Mouse (Mus musculus) spleen, adult 10 weeks (tissue): ENCODE data around the gene Dkkl1. TPM values are rescaled to one million over a fixed set of nuclear protein-coding genes. Genes with fewer than 3 reads are reported as not detected.

ENCODE experiments used
- polyA plus RNA-seq: library from polyadenylated mRNA; stranded (reverse); fragments of 350-450 nt; fragmentation: Illumina TruSeq; extraction: RNeasy Lipid Tissue Mini Kit (QIAGEN cat#74804); gene quantifications from one replicate; pipeline ENCODE4 v1.2.3, GENCODE M21; 2015; ENCODE audit warnings: low replicate concordance; ENCODE audit not compliant: insufficient read depth

The Dkkl1 gene
- polyA plus RNA-seq = 0.99 TPM

GRCm38 (mm10) chr7:45211851-45212251 lies at the start of gene Dkkl1:
Gene Dkkl1 (minus strand): TSS chr7:45212147.

DNA sequence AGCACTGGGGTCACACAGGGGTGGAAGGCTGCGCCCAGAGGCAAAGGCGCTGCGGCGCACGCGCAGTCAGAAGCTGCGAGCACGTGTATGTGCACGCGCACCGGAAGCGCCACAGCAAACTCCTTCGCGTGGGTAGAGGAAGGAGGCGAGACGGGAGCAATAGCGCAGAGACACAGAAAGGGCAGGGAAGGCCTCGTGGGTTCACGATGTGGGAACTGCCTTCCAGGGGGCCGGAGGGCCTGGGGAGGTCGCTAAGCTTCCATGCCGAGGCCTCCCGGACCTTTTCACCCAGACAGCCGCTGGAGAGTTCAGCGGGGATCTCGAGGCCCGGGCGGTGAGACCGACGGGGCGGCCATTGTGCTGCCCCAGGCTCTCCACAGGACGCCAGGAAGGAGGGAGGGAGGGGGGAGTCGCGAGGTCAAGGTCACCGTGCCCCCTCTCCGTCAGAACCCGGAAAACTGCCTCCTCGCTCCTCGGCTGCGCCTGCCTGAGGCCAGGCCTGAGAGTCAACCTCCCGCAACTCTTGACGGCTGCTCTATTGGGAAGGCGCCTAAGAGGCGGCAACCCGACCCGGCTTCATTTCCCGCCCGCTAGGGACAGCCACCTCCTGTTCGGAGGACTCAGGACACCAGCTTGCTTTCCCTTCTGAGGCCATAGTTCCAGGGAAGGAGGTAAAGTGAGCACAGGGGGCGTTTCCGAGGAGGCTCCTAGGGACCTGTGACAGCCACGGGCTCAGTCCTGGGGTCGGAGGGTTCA lies 28.9 kb upstream of the Dkkl1 start, which contains the start of gene Slc6a16:
Gene Slc6a16, plus strand, starts transcription at position 453 of the 756 bp plus-strand sequence.

DNA sequence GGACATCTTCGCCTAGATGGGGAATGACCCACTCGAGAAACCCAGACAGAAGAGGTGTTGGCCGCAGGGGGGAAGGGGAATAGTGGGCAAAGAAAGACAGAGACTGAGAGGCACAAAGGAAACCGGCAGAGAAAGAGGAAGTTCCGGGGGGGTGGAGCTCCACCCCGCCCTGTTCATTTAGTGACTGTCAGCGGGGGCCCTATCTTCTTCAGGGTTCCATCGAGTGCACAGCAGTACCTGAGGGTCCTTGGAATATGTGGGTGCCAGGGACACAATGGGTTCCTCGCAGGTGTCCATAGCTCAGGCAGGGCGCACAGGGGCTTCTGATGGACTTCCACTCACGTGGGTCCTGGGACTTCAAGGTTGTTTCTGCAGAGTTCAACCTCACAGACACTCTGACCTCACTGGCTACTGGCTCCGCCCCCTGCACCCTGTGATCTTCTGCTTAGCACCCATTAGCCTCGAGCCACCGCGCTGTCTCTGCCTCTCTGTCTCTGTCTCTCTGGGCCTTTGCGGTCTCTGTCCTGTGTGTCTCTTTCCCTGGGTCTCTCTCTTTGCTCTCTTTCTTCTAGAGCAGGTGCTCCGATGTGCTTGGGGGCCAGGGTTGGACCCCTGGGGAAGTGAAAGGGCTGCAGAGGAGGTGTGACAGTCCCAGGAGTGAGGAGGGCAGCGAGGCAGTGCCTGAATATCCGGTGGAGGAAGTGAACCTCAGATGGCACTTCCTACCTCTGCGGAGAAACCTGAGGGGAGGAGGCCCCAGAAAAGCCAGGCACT lies 27.0 kb upstream of the Dkkl1 start, which contains the start of gene Cd37:
Gene Cd37, minus strand, starts transcription at position 393 of the 774 bp plus-strand sequence.

GRCm38 (mm10) chr7:45215673-45216441 lies 3.9 kb upstream of the Dkkl1 start, which contains the start of gene Tead2:
Gene Tead2 (plus strand): TSS chr7:45215753.

GRCm38 (mm10) chr7:45204380-45205143 lies 7.4 kb downstream of the Dkkl1 start, which contains the start of gene Ccdc155:
Gene Ccdc155 (minus strand): TSS chr7:45204892.

DNA sequence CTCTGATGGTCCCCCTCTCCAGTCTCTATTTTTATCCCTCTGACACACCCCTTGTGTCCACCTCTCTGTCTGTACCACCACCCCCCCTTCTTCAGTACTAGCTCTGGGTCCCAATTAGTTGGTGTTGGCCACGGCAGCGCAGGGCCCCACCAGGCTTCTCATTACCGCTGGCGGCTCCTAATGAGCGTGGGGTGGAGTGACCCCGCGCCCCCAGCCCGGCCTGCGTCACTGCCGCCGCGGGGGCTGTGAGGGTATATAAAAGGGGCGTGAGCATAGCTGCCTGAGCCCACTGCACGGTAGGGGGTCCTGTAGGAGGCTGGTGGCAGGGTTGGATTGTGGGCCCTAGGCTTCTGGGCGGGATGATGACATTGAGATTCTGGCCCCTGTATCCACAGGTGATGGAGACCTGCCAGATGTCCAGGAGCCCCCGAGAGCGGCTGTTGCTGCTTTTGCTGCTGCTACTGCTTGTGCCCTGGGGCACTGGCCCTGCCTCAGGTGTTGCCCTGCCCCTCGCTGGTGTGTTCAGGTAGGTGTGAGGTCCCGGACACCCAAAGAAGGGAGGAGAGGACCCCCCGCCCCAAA lies 31.0 kb downstream of the Dkkl1 start, which contains the start of gene Pth2:
Gene Pth2, plus strand, starts transcription at position 100 of the 582 bp plus-strand sequence.

DNA sequence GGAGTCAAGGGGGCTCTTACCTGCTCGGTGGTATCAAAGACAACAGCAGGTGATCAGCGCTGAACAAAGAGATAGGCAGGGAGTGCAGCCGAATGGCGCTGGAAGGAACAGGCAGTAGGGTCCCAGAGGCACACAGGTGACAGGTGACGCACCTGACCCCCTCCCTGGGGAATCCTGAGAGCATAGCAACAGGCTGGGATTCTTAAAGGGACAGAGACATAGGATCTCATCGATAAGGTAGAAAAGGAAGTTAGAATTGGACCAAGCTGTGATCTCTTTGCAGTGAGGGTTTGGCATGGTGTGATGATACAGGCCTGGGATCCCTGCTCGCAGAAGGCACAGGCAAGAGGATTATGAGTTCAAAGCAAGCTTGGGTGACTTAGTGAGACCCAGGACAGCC lies 32.5 kb downstream of the Dkkl1 start, which contains the start of gene Gfy:
Gene Gfy, minus strand, starts transcription at position 101 of the 400 bp plus-strand sequence.

DNA sequence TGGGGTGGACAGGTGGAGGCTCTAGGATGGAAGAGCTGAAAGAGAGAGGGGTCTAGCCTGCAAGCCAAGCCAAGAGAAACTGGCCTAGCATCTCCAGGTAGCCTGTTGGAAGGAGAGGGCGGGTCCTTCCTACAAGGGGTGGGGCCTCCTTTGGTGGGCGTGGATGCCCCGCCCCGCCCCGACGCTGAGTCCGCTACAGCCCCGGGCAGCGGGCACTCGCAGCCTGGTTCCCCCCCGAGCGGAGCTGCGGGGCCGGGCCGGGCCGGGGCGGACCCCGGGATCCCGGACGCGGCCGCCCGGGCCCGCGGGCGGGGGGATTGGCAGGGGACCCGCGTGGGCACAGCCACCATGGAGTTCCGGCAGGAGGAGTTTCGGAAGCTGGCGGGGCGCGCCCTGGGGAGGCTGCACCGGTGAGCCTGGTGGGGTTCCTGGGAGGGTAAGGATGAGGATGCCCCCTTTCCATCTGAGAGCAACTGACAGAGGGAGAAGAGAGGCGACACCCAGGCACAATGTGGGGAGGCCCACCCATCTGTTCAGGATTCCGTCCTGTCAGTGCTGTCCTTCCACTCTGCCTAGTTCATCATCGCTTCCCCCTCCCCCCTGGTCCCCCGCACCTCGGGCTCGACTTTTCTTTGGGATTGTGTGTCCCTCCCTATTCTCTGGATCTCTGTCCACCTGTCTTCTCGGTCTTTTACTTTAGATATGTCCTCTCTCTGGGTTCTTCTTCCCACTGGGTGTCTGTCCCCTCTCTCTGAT lies 48.0 kb downstream of the Dkkl1 start, which contains the start of gene Slc17a7:
Gene Slc17a7, plus strand, starts transcription at position 215 of the 756 bp plus-strand sequence.

Other genes starting within 250 kb of the Dkkl1 start
- gene Cpt1c, start 237.3 kb downstream of the Dkkl1 start, polyA plus RNA-seq = 1.5 TPM
- 116 TPM for gene Prmt1, start 225.6 kb downstream of the Dkkl1 start, polyA plus RNA-seq
- gene Irf3, start 214.5 kb downstream of the Dkkl1 start, polyA plus RNA-seq = 140 TPM
- gene Bcl2l12, start 213.4 kb downstream of the Dkkl1 start, polyA plus RNA-seq = 6.8 TPM
- gene Scaf1, start 195.8 kb downstream of the Dkkl1 start, polyA plus RNA-seq = 22.6 TPM
- gene Rras, start 194.2 kb downstream of the Dkkl1 start, polyA plus RNA-seq = 30.0 TPM
- gene Prr12, start 159.3 kb downstream of the Dkkl1 start, polyA plus RNA-seq = 4.3 TPM
- 21.1 TPM for gene Nosip, start 149.7 kb downstream of the Dkkl1 start, polyA plus RNA-seq
- gene Prrg2, start 149.5 kb downstream of the Dkkl1 start, polyA plus RNA-seq = 3.5 TPM
- 9.4 TPM for gene Rcn3, start 119.9 kb downstream of the Dkkl1 start, polyA plus RNA-seq
- 45.8 TPM for gene Fcgrt, start 108.3 kb downstream of the Dkkl1 start, polyA plus RNA-seq
- gene Rps11, start 87.7 kb downstream of the Dkkl1 start, polyA plus RNA-seq = 3,350 TPM
- 4,521 TPM for gene Rpl13a, start 83.4 kb downstream of the Dkkl1 start, polyA plus RNA-seq
- not detected for gene Gm45713, start 75.9 kb downstream of the Dkkl1 start, polyA plus RNA-seq
- gene Flt3l, start 75.7 kb downstream of the Dkkl1 start, polyA plus RNA-seq = 119 TPM
- gene Pih1d1, start 57.8 kb downstream of the Dkkl1 start, polyA plus RNA-seq = 19.7 TPM
- 25.4 TPM for gene Aldh16a1, start 57.6 kb downstream of the Dkkl1 start, polyA plus RNA-seq
- not detected for gene Slc17a7, start 48.2 kb downstream of the Dkkl1 start, polyA plus RNA-seq
- not detected for gene Gfy, start 32.6 kb downstream of the Dkkl1 start, polyA plus RNA-seq
- gene Pth2, start 31.2 kb downstream of the Dkkl1 start, polyA plus RNA-seq = not detected
- 0.10 TPM for gene Ccdc155, start 7.3 kb downstream of the Dkkl1 start, polyA plus RNA-seq
- gene Tead2, start 3.6 kb upstream of the Dkkl1 start, polyA plus RNA-seq = 2.5 TPM
- gene Cd37, start 27.0 kb upstream of the Dkkl1 start, polyA plus RNA-seq = 398 TPM
- not detected for gene Slc6a16, start 28.9 kb upstream of the Dkkl1 start, polyA plus RNA-seq
- 0.97 TPM for gene Slc6a21, start 65.4 kb upstream of the Dkkl1 start, polyA plus RNA-seq
- gene Trpm4, start 121.6 kb upstream of the Dkkl1 start, polyA plus RNA-seq = 3.5 TPM
- gene Hrc, start 123.1 kb upstream of the Dkkl1 start, polyA plus RNA-seq = 0.15 TPM
- gene Ppfia3, start 154.9 kb upstream of the Dkkl1 start, polyA plus RNA-seq = 0.10 TPM
- not detected for gene Lin7b, start 158.4 kb upstream of the Dkkl1 start, polyA plus RNA-seq
- gene Snrnp70, start 183.6 kb upstream of the Dkkl1 start, polyA plus RNA-seq = 639 TPM
- gene Kcna7, start 193.5 kb upstream of the Dkkl1 start, polyA plus RNA-seq = not detected
- not detected for gene Ntf5, start 201.5 kb upstream of the Dkkl1 start, polyA plus RNA-seq
- not detected for gene Lhb, start 208.7 kb upstream of the Dkkl1 start, polyA plus RNA-seq
- 7.5 TPM for gene Gys1, start 222.7 kb upstream of the Dkkl1 start, polyA plus RNA-seq
- gene Ruvbl2, start 225.9 kb upstream of the Dkkl1 start, polyA plus RNA-seq = 12.1 TPM
- gene Ftl1, start 247.7 kb upstream of the Dkkl1 start, polyA plus RNA-seq = 761 TPM